Mouse (Mus musculus) megakaryocyte, embryonic 14.5 days (primary cell): ENCODE measurements around the gene Mast4.

Experiments used
- FLI1 ChIP-seq: IDR thresholded peaks from 2 replicates; pipeline ENCODE4 v1.6.1; 2012; ENCODE audit warnings: low read length, inconsistent platforms, mixed read lengths
- GATA1 ChIP-seq: IDR thresholded peaks from 3 replicates; pipeline ENCODE4 v1.6.1; 2012; ENCODE audit warnings: mixed read lengths, low read length, inconsistent platforms, borderline replicate concordance

- TF ChIP-seq FLI1: no peak
- no peak for TF ChIP-seq GATA1
These were observed 467.5 kb downstream of the Mast4 start for GRCm38 (mm10) chr13:102866816-102867215.
